Mouse (Mus musculus): ENCODE measurements around the gene Six3.

The Six3 gene

DNA sequence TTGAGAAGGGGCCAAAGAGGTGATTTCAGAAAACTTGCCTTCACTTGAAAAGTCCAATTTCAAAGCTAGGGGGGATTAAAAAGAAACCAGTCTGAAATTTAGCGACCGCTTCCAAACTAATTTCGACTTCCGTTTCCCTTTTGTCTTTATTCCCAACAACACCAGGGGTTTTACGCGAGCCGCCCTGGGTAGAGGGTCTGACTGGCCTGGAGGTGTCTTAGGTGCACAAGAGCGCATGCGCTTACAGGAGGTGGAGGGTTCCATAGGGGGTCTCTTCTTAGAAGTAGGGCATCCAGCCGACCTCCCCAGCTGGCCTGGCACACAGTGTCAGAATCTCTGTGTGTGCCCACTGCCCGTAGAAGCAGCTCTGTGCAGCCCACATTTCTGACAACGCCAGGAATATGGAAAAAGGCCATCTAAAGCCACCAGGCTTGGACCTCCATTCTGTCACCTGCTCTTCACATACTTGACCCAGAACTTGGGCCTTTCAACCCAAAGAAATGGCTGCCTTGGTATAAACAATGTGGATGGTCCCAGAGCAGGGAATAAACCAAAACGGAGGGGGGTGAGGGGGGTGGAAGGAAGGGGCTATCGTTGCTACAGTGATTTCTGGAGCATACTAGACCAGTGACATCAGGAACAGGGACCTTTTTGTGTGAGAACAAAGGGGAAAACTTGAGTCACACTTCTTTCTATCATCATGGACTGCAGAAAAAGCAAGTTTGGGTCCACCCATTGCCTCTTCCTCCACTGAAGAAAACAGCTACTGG lies 12.9 kb downstream of the Six3 start:
- no peak for DNase-seq (ENCODE audit: low spot score)

GRCm38 (mm10) chr17:85627751-85628150 lies 14.3 kb downstream of the Six3 start:
- no peak for DNase-seq (ENCODE audit: low spot score)

DNA sequence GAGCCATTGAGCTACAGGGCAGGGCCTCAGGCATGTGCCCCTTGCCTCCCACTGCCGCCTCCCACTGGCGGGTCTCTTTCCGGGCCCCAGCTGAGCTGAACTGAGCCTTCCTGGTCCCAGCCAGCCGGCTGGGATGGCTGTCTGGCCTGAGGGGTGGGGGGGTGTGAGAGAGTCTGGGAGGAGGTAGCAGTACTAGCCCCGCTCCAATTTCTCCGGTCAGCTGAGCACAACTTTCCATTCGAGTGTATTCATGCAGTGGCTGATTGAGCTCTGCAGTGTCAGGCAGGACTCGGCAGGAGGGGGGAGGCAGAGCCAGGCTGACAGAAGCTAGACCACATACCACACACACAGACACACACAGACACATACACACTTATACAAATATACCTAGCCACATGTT lies 15.4 kb downstream of the Six3 start:
- no peak for DNase-seq (ENCODE audit: low spot score)

DNA sequence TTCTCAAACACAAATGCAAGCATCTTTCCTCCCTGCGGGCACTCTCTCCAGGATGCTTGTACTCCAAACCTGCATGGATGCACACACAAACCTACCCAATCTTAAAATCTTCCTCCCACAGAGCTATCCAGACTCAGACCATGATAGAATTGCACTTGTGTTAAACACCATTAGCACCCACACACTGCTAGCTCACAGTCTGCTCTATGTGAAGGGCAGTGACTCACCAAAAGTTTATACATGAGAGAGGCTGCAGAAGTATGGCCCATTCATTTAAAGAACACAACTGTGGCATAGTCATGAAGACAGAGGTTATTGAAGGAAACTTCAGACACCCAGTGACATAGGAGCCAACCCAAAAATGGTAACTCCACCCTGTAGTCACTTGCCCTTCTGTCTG lies 16.0 kb downstream of the Six3 start:
- DNase-seq (ENCODE audit: low spot score): no peak

GRCm38 (mm10) chr17:85630296-85631050 lies 17.1 kb downstream of the Six3 start:
- no peak for DNase-seq (ENCODE audit: low spot score)

- no peak for DNase-seq (ENCODE audit: low spot score)
Measured at GRCm38 (mm10) chr17:85631106-85631505, 17.7 kb downstream of the Six3 start.

GRCm38 (mm10) chr17:85633619-85634018 lies 20.2 kb downstream of the Six3 start:
- peak; percentile 18 for DNase-seq (ENCODE audit: low spot score)

GRCm38 (mm10) chr17:85637876-85638275 lies 24.5 kb downstream of the Six3 start:
- DNase-seq (ENCODE audit: low spot score): no peak

DNA sequence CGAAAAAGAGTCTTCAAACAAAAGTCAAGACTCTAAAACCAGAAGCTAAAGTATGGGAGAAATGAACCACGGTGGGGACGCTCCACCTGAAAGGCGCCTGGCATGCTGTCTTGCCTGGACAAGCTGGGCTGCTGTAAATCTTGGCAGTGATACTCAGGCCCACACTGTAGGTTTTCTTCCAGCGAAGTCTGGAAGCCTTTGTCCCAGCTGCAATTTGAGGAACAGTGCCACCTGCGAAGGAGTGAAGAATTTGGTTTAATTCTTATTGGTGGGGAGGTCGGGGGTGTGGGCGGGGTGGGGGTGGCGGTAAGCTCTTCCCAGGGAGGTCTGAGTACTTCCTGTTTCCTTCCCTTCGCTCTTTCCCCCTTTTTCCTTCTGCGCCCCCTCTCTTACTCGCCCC lies 31.9 kb downstream of the Six3 start:
- DNase-seq (ENCODE audit: low spot score): no peak

GRCm38 (mm10) chr17:85645718-85646665 lies 32.6 kb downstream of the Six3 start:
- DNase-seq (ENCODE audit: low spot score): no peak

DNA sequence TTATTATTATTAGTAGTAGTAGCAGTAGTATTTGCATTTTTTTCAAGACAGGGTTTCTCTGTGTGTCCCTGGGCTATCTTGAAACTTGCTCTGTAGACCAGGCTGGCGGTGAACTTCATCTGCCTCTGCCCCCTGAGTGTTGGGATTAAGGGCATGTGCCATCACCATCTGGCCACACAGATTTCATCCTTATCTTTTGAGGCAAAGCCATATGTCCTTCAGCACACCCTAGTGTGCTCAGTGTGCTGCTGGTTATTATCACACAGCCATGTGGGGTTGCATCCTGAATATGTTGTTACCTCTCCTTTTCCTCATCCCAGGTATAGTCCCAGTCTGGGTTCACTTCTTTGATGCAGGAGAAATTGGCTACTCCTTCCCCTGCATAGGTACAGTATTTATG lies 46.6 kb downstream of the Six3 start:
- no peak for DNase-seq (ENCODE audit: low spot score)

DNA sequence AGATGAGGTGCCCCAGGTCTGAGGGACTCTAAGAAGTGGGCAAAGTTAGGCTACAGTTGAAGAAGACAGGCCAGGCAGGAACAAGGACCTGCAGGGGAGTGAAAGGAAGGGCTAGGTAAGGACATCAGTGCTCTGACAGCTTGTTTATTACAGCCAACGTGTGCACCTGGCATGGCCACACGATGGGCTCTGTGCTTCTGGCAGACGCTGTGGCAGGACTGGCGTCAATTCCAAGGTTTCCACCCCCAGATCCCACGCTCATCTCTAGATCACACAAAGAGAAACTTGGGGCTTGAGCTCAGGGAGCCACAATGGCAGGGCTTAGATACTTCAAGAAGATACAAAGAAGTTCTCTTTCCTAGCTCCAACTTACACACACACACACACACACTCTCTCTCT lies 48.1 kb downstream of the Six3 start:
- DNase-seq (ENCODE audit: low spot score): no peak

DNA sequence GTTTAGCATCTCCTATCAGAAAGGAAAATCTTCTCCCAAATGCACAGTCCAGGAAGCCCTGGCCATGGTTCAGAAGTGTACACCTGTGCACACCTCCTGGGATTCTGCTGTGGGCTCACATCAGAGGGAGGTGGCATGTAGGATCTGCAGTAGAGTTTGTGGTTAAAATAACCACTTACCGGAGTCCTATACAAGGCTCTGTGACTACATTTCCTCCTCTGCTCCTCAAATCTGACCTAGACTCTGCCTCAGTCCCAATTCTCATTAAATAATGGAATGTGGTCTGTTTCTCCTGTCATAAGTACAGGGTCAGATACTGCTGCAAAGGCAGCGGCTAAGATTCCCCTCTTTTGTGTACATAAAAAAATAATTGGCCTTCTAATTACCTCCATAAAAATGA lies 50.8 kb downstream of the Six3 start:
- DNase-seq (ENCODE audit: low spot score): no peak

DNA sequence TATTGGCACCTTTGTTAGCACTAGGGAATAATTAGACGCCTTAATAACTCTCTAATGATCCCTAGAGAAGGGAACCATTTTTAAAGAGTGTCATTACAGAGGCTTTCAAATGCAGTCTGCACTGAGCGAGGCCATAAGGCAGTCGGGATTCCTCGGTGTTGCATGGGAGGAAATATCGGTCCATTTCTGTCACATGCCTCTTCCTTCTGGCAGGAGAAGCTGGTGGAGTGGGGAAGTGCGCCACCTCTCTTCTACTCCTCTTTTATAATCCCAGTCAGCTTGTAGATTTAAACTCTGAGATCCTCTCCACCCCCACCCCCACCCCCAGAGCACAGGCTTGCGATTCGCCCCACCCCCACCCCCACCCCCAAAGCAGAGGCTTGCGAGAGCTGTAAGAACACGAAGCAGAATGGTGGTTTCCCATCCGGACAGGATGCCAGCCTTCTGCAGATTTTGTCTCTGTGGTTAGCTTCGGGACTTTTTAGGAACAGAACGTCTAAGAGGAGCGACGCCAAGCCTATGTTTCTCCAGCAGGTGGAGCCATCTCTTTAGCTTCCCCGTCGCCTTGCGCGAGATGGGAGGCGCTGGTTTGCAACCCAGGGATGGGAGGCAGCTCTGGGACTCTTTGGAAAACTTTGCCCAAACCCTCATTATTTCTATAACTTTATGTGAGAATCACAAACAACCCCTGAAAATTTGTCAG lies 51.4 kb downstream of the Six3 start:
- peak; percentile 29 for DNase-seq (ENCODE audit: low spot score)
